Mouse (Mus musculus) megakaryocyte progenitor cell, adult 5-6 weeks (primary cell): Measurements from ENCODE around the gene Ncf1. TPM values are rescaled to one million over a fixed set of nuclear protein-coding genes. Genes with fewer than 3 reads are reported as not detected.

Experiments used
- ATAC-seq: replicated peaks from 2 replicates; pipeline ENCODE4 v1.8.0; 2016; ENCODE audit warnings: mild to moderate bottlenecking, moderate TSS enrichment, inconsistent platforms; ENCODE audit not compliant: poor library complexity
- total RNA-seq, 2 experiments: library from RNA; stranded (forward) in 1 of 2; stranded (reverse) in 1 of 2; fragments of 157-497, 149-512 nt in 1 of 2; fragments of 200-1000 nt in 1 of 2; gene quantifications; 2 replicates each; pipeline versions ENCODE4 v1.2.3 to v1.2.4; 2015 to 2017

Ncf1 gene
- total RNA-seq, 2 experiments from 2014 or later: 139 to 185 TPM

DNA sequence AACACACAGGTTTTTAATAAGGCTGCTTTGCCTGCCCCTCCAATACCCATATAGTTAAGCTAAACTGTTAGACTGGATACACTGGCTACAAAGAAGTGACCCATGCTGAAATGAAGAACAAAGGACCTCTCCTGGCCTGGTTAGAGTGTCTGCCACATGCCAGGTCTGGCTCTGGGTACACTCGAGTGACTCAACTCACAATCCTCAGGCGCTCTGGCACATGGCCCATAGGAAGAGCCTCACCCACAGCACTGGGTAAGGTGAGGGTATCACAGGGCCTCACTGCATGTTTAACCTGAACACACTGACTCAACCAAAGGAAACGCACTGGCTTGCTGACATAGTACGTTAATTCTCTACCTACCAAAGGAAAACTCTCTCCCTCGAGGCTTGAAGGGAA, 16.7 kb upstream of the Ncf1 start:
- ATAC-seq: no peak

DNA sequence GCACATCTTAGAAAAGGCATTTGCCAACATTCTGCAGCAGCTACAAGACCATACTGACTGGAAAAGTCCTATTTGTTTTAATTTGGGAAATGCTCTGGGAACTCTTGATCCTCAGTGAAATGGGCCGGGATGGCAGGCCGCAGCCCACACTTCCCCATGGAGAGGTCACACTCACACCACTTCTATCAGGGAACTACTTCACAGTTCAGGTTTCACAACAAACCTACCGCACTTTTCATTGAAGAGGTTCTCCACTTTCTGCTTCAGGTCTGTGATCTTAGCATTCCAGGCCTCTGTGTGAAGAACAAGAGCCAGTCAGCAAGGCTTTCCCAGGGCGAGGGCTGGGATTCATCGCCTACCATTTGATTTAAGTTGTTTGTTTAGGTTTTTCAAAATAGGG, 15.5 kb upstream of the Ncf1 start:
- no peak for ATAC-seq

DNA sequence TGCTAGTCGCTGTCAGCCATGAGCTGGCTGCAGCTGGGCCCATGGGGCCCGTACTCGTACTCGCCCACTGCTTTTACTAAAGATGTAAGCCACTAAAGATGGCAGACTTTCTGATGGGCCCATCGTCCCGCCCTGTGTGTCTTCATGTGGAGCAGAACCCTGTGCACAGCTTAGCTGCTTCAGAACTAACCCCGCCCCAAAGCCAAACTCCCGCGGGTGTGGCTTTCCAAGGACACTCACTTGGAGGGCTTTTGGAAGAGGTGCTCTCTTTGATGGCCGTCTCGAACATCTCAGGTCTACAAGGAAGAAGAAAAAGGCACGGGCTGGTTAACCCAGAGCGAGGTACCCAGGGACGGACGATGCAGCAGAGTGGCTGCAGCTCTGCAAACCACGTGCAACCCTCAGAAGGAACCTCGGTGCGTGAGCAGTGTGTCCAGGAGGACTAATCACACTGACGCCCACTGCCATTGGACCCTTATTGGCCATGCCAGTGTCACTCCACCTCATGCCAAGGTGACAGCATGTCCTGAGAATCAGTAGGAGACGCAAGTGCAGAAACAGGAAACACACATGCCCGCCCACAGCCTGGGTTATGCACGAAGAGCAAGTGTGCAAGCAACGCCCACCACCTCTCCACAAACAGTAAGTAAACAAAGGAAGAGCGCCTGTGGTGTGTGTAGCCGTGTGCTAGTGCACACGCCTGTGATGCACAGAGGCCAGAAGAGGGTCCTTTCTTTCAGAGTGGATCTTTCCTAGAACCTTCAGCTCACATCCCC, 14.4 kb upstream of the Ncf1 start:
- no peak for ATAC-seq

DNA sequence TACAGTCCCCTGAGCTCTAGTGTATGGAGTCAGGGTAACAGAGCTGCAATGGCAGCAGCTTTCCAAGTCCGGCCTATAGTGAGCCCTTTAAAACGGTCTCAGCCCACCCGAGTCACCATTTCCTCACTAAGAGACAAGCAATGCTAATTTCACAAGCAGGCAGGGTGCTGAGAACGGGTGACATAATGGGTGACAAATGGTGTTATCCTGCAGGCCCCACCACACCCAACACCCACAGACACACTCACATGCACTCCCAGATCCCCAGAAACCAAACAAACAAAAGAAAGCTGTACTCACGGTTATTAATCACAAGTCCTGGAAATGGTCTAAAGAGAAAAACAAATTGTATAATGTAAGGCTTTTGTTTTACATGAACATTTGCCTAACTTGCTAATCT, 12.4 kb upstream of the Ncf1 start:
- no peak for ATAC-seq

DNA sequence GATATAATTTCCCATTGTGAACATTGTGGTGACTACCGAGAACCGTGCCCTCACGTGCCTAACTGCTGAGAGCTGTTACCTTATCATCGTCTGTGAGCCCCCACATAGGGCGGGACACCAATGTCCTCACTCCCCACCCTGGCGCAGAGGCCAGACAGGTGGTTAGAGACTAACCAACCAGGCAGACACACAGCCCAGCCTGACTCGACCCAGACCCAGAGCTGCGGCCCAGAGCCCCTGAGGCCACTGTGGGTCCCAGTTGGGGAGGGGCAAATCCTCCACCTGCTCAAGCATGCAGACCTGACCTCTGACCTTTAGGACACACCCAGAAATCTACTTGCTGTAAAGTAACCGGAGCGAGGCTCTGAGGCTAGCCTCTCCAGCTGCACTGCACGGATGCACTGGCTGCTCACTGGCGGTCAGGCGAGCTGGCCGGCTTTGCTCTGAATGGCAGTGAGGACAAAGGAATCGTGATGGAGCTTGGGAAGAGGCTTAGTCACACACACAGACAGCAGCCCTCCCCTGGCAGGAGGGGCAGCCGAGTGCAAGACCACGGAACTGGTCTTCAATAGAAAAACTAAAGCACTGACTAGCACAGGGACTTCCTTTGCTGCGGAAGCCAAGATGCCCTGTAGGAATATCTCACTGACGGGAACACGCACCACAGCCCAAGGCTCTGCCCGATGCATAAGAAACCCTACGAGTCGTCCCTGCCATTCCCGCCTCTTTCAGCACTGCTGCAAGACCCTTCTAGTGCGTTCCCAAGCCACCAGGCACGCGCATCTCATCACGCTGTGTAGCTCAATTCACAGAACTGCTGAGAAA, 8.7 kb upstream of the Ncf1 start:
- ATAC-seq: peak; percentile 35

DNA sequence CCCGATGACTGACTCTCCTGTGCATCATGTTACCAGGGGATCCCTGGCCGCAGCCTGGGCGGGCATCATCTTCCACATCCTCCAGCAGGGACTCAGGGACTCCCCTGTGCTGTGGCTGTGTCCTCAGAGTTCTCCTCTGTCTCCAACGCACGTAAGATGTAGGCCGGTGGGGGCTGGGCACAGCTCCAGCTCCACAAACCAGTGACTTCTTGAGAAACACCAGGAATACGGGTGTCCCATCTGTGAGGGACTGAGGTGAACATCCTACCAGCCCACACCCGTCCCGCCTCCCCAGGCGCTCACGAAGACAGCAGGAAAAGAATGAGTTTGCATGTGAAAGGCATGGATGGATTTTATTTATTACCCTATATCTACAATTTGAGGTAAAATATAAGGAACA, 8.1 kb upstream of the Ncf1 start:
- ATAC-seq: no peak

DNA sequence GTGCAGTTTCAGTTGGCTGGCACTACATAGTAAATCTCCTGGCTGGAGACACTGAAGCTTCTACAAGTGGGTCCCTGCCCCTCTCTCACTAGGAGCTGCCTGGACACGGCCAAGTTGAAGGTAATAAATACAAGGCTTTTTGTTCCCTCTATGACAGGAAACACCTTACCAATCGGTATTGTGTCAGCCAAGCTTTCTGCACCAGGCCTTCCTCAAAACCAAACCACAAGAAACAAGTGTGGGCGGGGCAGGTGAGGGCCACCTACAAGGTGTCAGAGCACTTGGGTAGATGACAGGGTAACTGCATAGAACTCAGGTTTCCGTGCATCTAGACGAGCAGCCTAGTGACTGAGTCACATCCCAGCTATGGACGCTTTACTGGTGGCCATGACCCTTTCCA, 7.4 kb upstream of the Ncf1 start:
- peak; percentile 42 for ATAC-seq

DNA sequence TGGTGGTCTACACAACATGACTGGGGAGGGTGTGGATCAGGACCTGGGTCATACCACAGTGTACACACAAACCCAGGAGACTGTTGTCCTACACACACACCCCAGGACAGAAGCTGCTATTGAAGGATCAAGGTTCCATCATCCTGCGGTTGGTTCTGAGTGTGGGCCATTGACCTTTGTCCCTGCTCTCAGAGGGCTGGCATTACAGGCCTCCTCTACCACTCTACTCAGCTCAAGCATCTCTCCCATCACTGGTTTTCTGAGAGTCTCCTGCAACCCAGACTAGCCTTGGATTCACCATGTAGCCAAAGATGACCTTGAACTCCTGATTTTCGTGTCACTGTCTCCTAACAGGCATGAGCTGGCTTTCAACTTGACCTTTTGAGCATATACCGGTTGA, 6.8 kb upstream of the Ncf1 start:
- ATAC-seq: no peak

DNA sequence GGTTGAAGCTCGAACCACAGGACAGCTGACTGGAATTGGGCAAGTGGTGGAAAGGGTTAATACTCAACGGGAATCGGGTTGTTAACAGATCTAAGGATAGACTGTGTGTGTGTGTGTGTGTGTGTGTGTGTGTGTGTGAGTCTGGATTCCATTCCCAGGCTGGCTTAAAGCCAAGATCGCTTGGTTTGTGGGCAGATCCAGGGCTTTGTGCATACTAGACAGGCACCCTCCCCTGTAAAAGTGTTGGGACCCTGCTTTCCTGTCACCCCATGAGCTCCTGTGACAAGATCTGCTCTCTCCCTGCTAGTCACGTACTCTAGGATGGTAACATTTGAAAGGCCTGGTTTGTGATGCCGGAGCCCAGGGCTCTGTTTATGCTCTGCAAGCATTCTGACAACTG, 5.7 kb upstream of the Ncf1 start:
- ATAC-seq: no peak

DNA sequence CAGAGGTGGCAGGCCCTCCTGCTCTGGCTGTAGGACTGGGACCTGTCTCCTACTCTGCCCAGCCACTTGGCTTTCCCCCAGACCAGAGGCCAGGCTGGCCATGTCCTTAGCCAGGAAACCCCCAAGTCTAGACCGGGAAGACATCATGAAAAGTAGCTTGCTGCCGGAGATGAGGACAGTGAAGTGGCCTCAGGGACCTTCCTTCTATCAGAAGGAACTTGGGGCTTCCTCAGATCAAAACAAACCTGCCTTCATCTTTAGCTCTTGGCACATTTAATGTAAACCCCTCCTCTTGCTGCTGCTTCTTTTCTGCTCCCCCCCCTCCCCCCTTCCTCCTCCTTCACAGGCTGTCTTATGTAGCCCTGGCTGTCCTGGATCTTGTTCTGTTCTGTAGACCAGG, 4.8 kb upstream of the Ncf1 start:
- no peak for ATAC-seq

DNA sequence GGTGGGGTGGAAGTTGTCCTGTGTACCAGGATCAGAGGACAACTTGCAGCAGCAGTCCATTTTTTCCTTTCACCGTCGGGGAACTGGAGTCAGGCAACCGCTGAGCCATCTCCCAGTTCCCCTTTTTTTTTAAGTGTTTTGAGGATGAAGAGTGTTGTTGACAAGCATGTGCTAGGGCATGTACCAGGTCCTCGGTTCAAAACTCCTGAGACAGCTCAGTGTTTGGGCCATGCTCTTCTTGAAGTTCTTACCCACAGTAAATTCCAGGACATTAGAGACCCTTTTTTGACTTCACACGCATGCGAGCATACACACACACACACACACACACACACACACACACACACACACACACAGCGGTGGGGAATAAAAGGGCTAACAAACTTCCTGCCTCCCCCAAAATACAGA, 3.8 kb upstream of the Ncf1 start:
- no peak for ATAC-seq

DNA sequence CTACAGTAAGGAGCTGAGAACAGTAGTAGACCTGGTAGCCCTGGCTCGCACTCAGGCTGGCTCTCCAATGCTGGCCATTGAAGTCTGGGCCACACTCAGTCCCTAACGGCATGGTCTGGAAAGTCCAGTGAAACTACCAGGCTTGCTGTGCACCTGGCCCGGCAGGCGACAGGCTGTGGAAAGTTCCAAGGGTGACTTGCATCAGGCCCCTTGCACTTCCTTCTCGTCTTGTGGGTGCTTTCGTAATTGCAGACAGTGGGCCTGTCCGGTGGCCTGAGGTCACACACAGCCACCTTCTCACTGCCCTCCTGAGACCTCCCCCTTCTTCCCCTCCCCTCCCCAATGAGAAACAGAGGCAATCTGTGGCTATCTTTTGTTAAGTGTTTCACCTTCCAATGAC, 3.1 kb upstream of the Ncf1 start:
- peak; percentile 56 for ATAC-seq

DNA sequence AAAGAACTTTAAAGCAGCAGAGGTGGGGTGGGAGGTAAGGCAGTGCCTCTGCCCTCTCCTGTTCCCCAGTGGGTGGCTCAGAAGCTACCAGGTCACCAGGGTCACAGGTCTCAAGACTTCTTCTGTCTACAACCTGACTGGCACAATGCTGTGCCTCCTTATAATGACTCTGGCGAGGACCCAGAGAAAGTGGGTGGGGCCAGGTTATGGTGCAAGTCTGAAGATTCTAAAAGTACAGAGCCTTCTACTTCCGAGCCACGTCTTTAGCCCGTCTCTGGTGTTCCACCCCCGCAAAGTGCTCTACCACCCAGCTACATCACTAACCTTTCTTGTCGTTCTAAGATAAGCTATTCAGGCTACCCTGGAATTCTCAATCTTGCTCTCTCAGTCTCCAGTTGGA, 2.7 kb upstream of the Ncf1 start:
- ATAC-seq: peak; percentile 29

DNA sequence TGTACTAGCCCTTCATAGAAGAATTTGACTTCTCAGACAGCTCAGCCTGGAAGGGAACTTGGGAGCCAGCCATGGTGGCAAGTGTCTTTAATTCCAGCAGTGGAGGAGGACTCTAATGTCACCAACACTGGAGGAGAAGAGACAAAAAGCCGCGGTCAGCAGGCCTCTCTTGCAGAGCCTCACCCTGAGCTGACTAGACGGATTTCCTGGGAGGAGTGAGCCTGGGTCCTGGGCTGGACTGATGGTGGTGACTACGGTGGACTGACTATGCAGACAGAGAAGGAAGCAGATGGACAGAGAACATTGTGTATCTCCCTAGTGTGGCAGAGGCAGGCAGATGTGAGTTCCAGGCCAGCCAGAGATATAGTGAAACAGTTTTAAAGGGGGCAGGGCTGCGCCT, 2.0 kb upstream of the Ncf1 start:
- peak; percentile 30 for ATAC-seq

DNA sequence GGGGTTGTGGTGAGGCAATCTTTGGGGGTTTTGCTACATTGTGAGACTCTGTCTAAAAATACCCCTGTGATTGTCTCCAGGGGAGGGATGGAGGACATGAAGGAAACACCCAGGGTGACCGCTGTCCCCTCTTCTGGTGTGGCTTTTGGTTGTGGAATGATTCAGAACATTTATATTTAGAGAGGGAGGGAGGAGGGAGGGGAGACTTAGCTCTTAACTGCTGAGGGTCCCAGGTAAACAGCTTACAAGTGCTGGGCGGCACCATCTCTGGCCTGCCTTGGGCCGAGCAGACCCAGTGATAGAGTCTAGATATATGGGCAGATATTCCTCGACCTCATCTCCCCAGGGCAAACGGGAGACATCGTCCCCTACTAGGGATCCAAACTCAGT, 1.2 kb downstream of the Ncf1 start:
- ATAC-seq: no peak

DNA sequence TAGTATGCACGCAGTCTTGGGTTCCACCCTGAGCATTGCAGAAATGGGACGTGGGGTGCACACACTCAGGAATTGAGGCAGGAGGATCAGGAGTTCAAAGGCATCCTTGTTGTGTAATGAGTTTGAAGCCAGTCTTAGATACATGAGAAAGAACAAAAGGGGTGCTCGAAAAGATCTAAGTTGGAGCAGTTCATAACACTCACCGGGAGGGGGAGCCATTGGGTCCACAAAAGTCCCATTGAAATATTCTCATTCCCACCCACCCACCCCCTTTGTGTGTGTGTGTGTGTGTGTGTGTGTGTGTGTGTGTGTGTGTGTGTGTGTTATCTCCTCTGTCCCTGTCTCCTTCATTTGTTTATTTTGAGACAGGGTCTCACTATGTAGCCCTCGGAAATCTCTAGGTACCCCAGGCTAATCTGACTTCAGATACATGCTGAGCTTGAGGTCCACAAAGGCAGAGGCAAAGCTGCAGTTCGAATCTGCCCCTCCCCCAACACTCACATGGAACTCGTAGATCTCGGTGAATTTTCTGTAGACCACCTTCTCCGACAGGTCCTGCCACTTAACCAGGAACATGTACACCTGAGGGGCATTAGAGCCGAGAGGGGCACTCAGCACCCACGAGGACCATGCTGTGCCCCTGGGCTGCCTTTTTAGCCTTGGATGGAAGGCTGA, 1.7 kb downstream of the Ncf1 start:
- no peak for ATAC-seq

DNA sequence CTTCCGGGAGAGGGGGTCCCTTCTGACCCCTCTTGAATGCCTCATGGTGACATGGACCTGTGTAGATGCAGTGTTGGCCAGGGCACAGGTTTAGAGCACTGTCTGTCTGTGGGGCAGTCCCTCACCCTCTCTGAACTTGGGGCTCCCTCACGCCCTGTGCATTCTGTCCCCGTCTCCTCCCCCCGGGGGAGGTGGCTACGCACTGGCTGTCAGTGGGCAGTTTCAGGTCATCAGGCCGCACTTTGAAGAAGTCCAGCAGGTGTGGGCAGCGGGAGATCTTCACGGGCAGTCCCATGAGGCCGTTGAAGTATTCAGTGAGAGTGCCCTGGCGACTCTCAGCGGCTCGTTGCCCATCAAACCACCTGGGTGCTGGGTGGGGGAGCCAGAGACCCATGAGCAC, 2.5 kb downstream of the Ncf1 start:
- no peak for ATAC-seq

DNA sequence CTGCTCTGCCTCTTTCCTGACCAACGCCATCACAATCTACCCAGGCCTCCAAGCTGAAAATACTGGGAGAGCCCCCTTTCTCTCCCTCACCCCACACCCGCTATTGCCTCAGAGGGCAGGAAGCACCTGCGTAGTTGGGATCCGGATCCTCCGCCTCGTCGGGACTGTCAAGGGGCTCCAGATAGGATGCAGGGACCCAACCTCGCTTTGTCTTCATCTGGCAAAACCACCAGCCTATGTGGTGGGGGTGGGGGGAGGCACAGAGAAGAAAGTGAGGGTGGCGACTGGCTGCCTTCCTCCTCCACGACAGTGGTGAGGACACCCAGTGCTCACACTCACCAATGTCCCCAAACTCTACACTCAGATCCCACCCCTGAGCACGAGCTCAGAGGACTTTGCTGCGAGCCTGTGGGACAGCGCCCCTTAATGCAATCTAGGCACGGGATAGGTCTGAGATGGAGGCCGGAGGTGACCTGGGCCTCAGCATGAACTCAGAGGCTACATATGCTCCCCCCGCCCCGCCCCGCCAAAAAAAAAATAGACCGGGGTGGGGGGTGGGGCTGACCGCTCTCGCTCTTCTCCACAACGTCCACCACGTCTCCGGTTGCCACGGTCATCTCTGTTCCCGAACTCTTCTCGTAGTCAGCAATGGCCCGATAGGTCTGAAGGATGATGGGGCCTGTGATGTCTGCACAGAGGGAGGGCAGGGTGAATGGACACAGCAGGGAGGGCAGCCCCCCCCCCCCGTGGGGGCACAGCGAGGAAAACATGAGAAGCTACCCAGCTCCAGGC, 4.1 kb downstream of the Ncf1 start:
- ATAC-seq: peak; percentile 33

DNA sequence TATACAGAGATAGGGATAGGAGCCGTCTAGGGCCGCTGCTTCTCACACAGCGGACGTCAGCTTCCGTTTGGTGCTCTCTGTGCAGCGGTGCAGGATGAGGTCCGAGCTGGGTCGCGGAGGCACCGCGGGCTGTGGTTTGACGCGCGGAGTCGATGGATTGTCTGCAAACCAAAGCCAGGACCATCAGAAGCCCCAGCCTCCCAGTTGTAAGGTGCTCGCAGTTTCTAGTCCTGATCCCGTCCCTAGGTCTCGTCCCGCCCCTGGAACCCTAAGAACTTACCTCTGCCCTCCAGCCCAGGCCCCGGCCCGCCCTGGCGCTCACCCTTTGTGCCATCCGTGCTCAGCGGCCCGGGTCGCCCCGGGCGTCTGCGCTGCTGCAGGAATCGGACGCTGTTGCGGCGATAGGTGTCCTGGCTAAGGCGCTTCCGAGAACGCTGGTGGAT, 7.7 kb downstream of the Ncf1 start:
- 0 out of 2 replicates have a peak, but pooled peaks have one; percentile 15 for ATAC-seq

DNA sequence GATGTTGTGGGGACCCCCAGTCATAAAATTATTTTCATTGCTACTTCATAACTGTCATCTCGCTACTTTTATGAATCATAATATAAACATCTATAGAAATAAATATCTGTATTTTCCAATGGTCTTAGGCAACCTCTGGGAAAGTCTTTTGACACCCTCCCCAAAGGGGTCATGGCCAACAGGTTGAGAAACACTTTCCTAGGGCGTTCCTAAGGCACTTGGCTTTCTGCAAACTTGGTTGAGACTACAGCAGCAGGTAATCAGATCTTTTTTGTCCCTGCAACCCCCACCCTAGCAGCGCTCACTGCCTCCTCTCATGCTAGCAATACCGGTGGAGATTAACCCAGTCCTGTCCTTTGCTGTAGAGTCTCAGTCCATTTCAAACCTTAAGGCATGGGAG, 8.1 kb downstream of the Ncf1 start:
- no peak for ATAC-seq

DNA sequence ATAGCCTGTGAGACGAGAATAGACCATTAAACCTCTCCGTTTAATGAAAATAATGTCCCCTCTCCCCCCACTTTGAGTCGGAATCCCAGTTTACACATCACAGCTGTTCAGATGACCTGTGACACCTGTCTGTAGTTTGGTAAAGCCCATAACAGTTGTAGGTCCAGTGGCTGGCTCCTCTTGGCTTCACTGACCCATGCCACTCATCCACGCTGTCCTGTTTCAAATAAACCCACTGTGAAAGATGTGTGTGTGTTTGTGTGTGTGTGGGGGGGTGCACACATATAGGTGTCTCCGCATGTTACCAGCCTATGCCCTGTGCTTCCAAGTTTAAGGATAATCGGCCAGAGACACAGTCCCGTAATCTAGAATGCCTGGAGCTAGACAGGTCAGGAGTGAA, 11.5 kb downstream of the Ncf1 start:
- no peak for ATAC-seq
